Mouse (Mus musculus): ENCODE results near the gene Zbed5. TPM values are rescaled to one million over a fixed set of nuclear protein-coding genes. Genes with fewer than 3 reads are reported as not detected.
A peak's percentile ranks its signal among the peaks of the same experiment; 100 is the strongest.

Gene Zbed5
- 3.2 and 3.4 TPM in 2 replicates for polyA plus RNA-seq (2014; fragmentation: Nextera tagmentation; extraction: Ambion mirVana)

GRCm38 (mm10) chr5:129895198-129896088 lies at the start of gene Zbed5:
Zbed5 (plus strand) TSS chr5:129895723.
- Histone ChIP-seq H3K27me3 (ENCODE audit: control insufficient read depth, insufficient read depth, low read length) (no peaks in the 10 kb centered on the region), H3K4me3 (ENCODE audit: control insufficient read depth in 1 of 2, insufficient read depth in 1 of 2, low read depth in 1 of 2, low read length in 2 of 2) (peak within 1 kb of the TSS; percentile 62 to 79), H3K4me1 (ENCODE audit: control insufficient read depth in 2 of 2, insufficient read depth in 2 of 2, low read length in 2 of 2) (peaks cover 0 to 6% of the 10 kb centered on the region in 2 experiments; a peak in 1 of 4 replicates), H3K36me3 (ENCODE audit: control insufficient read depth, insufficient read depth, low read length) (no peaks in the 10 kb centered on the region), H3K27ac (replicated peaks in 1 of 2; ENCODE audit: control insufficient read depth in 1 of 2, insufficient read depth in 1 of 2, low read depth in 2 of 2, low read length in 2 of 2) (no peak within 1 kb of the TSS), H3K4me2 (ENCODE audit: low read length) (peak within 1 kb of the TSS; percentile 88), H3K9ac (ENCODE audit: low read length) (peak within 1 kb of the TSS; percentile 68), H3K9me3 (ENCODE audit: control insufficient read depth, low read length) (no peaks in the 10 kb centered on the region)
- 2% methylated on average over 44 of the region's 44 CpGs for WGBS
- ATAC-seq (ENCODE audit: insufficient number of reproducible peaks, insufficient read depth, low FRiP score, low read depth), result peak; percentile 96

GRCm38 (mm10) chr5:129846752-129847557 lies 48.6 kb upstream of the Zbed5 start, which contains the start of gene Sumf2:
Sumf2 (plus strand) TSS chr5:129846986.
- Histone ChIP-seq H3K9ac (ENCODE audit: low read length) (peak within 1 kb of the TSS; percentile 87), H3K27me3 (ENCODE audit: control insufficient read depth, insufficient read depth, low read length) (no peaks in the 10 kb centered on the region), H3K27ac (replicated peaks in 1 of 2; ENCODE audit: control insufficient read depth in 1 of 2, insufficient read depth in 1 of 2, low read depth in 2 of 2, low read length in 2 of 2) (peak within 1 kb of the TSS; percentile 23 to 61), H3K36me3 (ENCODE audit: control insufficient read depth, insufficient read depth, low read length) (peaks cover 32% of the 10 kb centered on the region), H3K9me3 (ENCODE audit: control insufficient read depth, low read length) (no peaks in the 10 kb centered on the region), H3K4me2 (ENCODE audit: low read length) (peak within 1 kb of the TSS; percentile 84), H3K4me3 (ENCODE audit: control insufficient read depth in 1 of 2, insufficient read depth in 1 of 2, low read depth in 1 of 2, low read length in 2 of 2) (peak within 1 kb of the TSS; percentile 59 to 78), H3K4me1 (ENCODE audit: control insufficient read depth in 2 of 2, insufficient read depth in 2 of 2, low read length in 2 of 2) (peaks cover 0 to 13% of the 10 kb centered on the region in 2 experiments; a peak in 2 of 4 replicates)
- peak; percentile 96 for ATAC-seq (ENCODE audit: insufficient number of reproducible peaks, insufficient read depth, low FRiP score, low read depth)
- 9% methylated on average over 22 of the region's 22 CpGs for WGBS

- H3K4me1 ChIP-seq (ENCODE audit: control insufficient read depth in 2 of 2, insufficient read depth in 2 of 2, low read length in 2 of 2), result peaks cover 0 to 13% of the 10 kb centered on the region in 2 experiments; a peak in 2 of 4 replicates
- ATAC-seq (ENCODE audit: insufficient number of reproducible peaks, insufficient read depth, low FRiP score, low read depth), result no peak
- peak overlapping the region; percentile 87 for H3K9ac ChIP-seq (ENCODE audit: low read length)
- H3K36me3 ChIP-seq (ENCODE audit: control insufficient read depth, insufficient read depth, low read length), result peaks cover 32% of the 10 kb centered on the region
- WGBS, result 47% methylated on average over 8 of the region's 8 CpGs
- peak overlapping the region; percentile 84 for H3K4me2 ChIP-seq (ENCODE audit: low read length)
- no peaks in the 10 kb centered on the region for H3K27me3 ChIP-seq (ENCODE audit: control insufficient read depth, insufficient read depth, low read length)
- H3K27ac ChIP-seq (replicated peaks in 1 of 2; ENCODE audit: control insufficient read depth in 1 of 2, insufficient read depth in 1 of 2, low read depth in 2 of 2, low read length in 2 of 2), result no peak overlapping the region
- peak overlapping the region; percentile 59 to 78 for H3K4me3 ChIP-seq (ENCODE audit: control insufficient read depth in 1 of 2, insufficient read depth in 1 of 2, low read depth in 1 of 2, low read length in 2 of 2)
- H3K9me3 ChIP-seq (ENCODE audit: control insufficient read depth, low read length), result no peaks in the 10 kb centered on the region
Measured at GRCm38 (mm10) chr5:129847558-129847820, 48.0 kb upstream of the Zbed5 start.

GRCm38 (mm10) chr5:129855163-129855562 lies 40.4 kb upstream of the Zbed5 start:
- 29% methylated on average over 5 of the region's 5 CpGs for WGBS
- H3K36me3 ChIP-seq (ENCODE audit: control insufficient read depth, insufficient read depth, low read length), result peaks cover 48% of the 10 kb centered on the region
- ATAC-seq (ENCODE audit: insufficient number of reproducible peaks, insufficient read depth, low FRiP score, low read depth), result no peak
- H3K4me1 ChIP-seq (ENCODE audit: control insufficient read depth in 2 of 2, insufficient read depth in 2 of 2, low read length in 2 of 2), result no peaks in the 10 kb centered on the region
- no peak overlapping the region for H3K4me2 ChIP-seq (ENCODE audit: low read length)
- no peaks in the 10 kb centered on the region for H3K27me3 ChIP-seq (ENCODE audit: control insufficient read depth, insufficient read depth, low read length)
- no peaks in the 10 kb centered on the region for H3K9me3 ChIP-seq (ENCODE audit: control insufficient read depth, low read length)
- no peak overlapping the region for H3K27ac ChIP-seq (replicated peaks in 1 of 2; ENCODE audit: control insufficient read depth in 1 of 2, insufficient read depth in 1 of 2, low read depth in 2 of 2, low read length in 2 of 2)
- H3K9ac ChIP-seq (ENCODE audit: low read length), result no peak overlapping the region
- H3K4me3 ChIP-seq (ENCODE audit: control insufficient read depth in 1 of 2, insufficient read depth in 1 of 2, low read depth in 1 of 2, low read length in 2 of 2), result no peak overlapping the region

GRCm38 (mm10) chr5:129856414-129856813 lies 39.1 kb upstream of the Zbed5 start:
- H3K9me3 ChIP-seq (ENCODE audit: control insufficient read depth, low read length), result no peaks in the 10 kb centered on the region
- no peak overlapping the region for H3K4me2 ChIP-seq (ENCODE audit: low read length)
- no peak overlapping the region for H3K4me3 ChIP-seq (ENCODE audit: control insufficient read depth in 1 of 2, insufficient read depth in 1 of 2, low read depth in 1 of 2, low read length in 2 of 2)
- no peak overlapping the region for H3K27ac ChIP-seq (replicated peaks in 1 of 2; ENCODE audit: control insufficient read depth in 1 of 2, insufficient read depth in 1 of 2, low read depth in 2 of 2, low read length in 2 of 2)
- no peak overlapping the region for H3K9ac ChIP-seq (ENCODE audit: low read length)
- no peak for ATAC-seq (ENCODE audit: insufficient number of reproducible peaks, insufficient read depth, low FRiP score, low read depth)
- peaks cover 49% of the 10 kb centered on the region for H3K36me3 ChIP-seq (ENCODE audit: control insufficient read depth, insufficient read depth, low read length)
- 84% methylated on average over 5 of the region's 5 CpGs for WGBS
- H3K4me1 ChIP-seq (ENCODE audit: control insufficient read depth in 2 of 2, insufficient read depth in 2 of 2, low read length in 2 of 2), result no peaks in the 10 kb centered on the region
- no peaks in the 10 kb centered on the region for H3K27me3 ChIP-seq (ENCODE audit: control insufficient read depth, insufficient read depth, low read length)

DNA sequence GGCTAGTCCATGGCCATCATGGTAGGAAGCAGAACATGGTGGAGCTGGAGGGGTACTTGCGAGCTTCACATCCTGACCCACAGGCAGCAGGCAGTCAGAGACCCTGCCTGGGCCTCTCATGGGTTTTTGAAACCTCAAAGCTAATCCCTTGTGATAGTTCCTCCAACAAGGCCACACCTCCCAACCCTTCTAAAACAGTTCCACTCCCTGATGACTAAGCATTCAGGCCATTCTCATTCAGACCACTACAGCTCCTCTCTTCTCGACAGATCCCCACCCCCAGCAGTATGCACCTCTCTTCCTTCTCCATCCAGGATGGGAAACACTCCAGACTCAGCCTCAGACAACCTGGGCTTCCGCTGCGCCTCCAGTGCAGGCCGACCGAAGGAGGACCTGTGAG lies 33.2 kb upstream of the Zbed5 start:
- no peak overlapping the region for H3K4me3 ChIP-seq (ENCODE audit: control insufficient read depth in 1 of 2, insufficient read depth in 1 of 2, low read depth in 1 of 2, low read length in 2 of 2)
- WGBS, result 97% methylated on average over 6 of the region's 6 CpGs
- H3K27ac ChIP-seq (replicated peaks in 1 of 2; ENCODE audit: control insufficient read depth in 1 of 2, insufficient read depth in 1 of 2, low read depth in 2 of 2, low read length in 2 of 2), result no peak overlapping the region
- peaks cover 3 to 6% of the 10 kb centered on the region in 2 experiments; a peak in 2 of 4 replicates for H3K4me1 ChIP-seq (ENCODE audit: control insufficient read depth in 2 of 2, insufficient read depth in 2 of 2, low read length in 2 of 2)
- ATAC-seq (ENCODE audit: insufficient number of reproducible peaks, insufficient read depth, low FRiP score, low read depth), result no peak
- no peaks in the 10 kb centered on the region for H3K27me3 ChIP-seq (ENCODE audit: control insufficient read depth, insufficient read depth, low read length)
- no peaks in the 10 kb centered on the region for H3K9me3 ChIP-seq (ENCODE audit: control insufficient read depth, low read length)
- no peak overlapping the region for H3K4me2 ChIP-seq (ENCODE audit: low read length)
- H3K9ac ChIP-seq (ENCODE audit: low read length), result no peak overlapping the region
- H3K36me3 ChIP-seq (ENCODE audit: control insufficient read depth, insufficient read depth, low read length), result peaks cover 39% of the 10 kb centered on the region

GRCm38 (mm10) chr5:129864467-129864866 lies 31.1 kb upstream of the Zbed5 start:
- no peak overlapping the region for H3K4me3 ChIP-seq (ENCODE audit: control insufficient read depth in 1 of 2, insufficient read depth in 1 of 2, low read depth in 1 of 2, low read length in 2 of 2)
- peaks cover 22% of the 10 kb centered on the region for H3K36me3 ChIP-seq (ENCODE audit: control insufficient read depth, insufficient read depth, low read length)
- H3K4me1 ChIP-seq (ENCODE audit: control insufficient read depth in 2 of 2, insufficient read depth in 2 of 2, low read length in 2 of 2), result peaks cover 3 to 6% of the 10 kb centered on the region in 2 experiments; a peak in 2 of 4 replicates
- no peaks in the 10 kb centered on the region for H3K9me3 ChIP-seq (ENCODE audit: control insufficient read depth, low read length)
- 8% methylated on average over 18 of the region's 18 CpGs for WGBS
- no peak overlapping the region for H3K27ac ChIP-seq (replicated peaks in 1 of 2; ENCODE audit: control insufficient read depth in 1 of 2, insufficient read depth in 1 of 2, low read depth in 2 of 2, low read length in 2 of 2)
- ATAC-seq (ENCODE audit: insufficient number of reproducible peaks, insufficient read depth, low FRiP score, low read depth), result no peak
- no peaks in the 10 kb centered on the region for H3K27me3 ChIP-seq (ENCODE audit: control insufficient read depth, insufficient read depth, low read length)
- H3K9ac ChIP-seq (ENCODE audit: low read length), result no peak overlapping the region
- H3K4me2 ChIP-seq (ENCODE audit: low read length), result peak overlapping the region; percentile 38

All from heart, embryonic 14.5 days (tissue).